Mouse (Mus musculus): ENCODE measurements around the gene Ceacam3. TPM values are rescaled to one million over a fixed set of nuclear protein-coding genes. Genes with fewer than 3 reads are reported as not detected.

The Ceacam3 gene
- not detected in 2 replicates for polyA plus RNA-seq (2012; rRNA removed)

GRCm38 (mm10) chr7:17149931-17150330, at the start of gene Ceacam3:
Ceacam3 (plus strand) TSS chr7:17150282.

GRCm38 (mm10) chr7:17203177-17203576, 53.1 kb downstream of the Ceacam3 start, which contains the start of gene Psg29:
Psg29 (plus strand) TSS chr7:17203477.

Other genes with a start within 250 kb of the Ceacam3 start
- gene Ptgir, start 243.8 kb upstream of the Ceacam3 start, polyA plus RNA-seq (2012; rRNA removed) = 1.8 and 3.1 TPM in 2 replicates
- 145 and 149 TPM in 2 replicates for gene Calm3, start 226.2 kb upstream of the Ceacam3 start, polyA plus RNA-seq (2012; rRNA removed)
- gene Pnmal2, start 205.6 kb upstream of the Ceacam3 start, polyA plus RNA-seq (2012; rRNA removed) = 1.8 and 3.2 TPM in 2 replicates
- 0.04 and 0.08 TPM in 2 replicates for gene Pnmal1, start 190.6 kb upstream of the Ceacam3 start, polyA plus RNA-seq (2012; rRNA removed)
- gene Gm42372, start 167.2 kb upstream of the Ceacam3 start, polyA plus RNA-seq (2012; rRNA removed) = 0.01 TPM in 1 of 2 replicates, not detected in the other
- gene Ccdc8, start 157.6 kb upstream of the Ceacam3 start, polyA plus RNA-seq (2012; rRNA removed) = 0.70 TPM in 2 replicates
- 124 and 163 TPM in 2 replicates for gene Ppp5c, start 122.4 kb upstream of the Ceacam3 start, polyA plus RNA-seq (2012; rRNA removed)
- gene Hif3a, start 87.9 kb upstream of the Ceacam3 start, polyA plus RNA-seq (2012; rRNA removed) = 0.29 and 1.7 TPM in 2 replicates
- not detected in 2 replicates for gene Psg16, start 76.2 kb upstream of the Ceacam3 start, polyA plus RNA-seq (2012; rRNA removed)
- gene Psg29, start 53.2 kb downstream of the Ceacam3 start, polyA plus RNA-seq (2012; rRNA removed) = not detected in 2 replicates

Measured in stomach, adult 2 months (tissue).